Mouse (Mus musculus): ENCODE data around the gene Stab1.

The Stab1 gene

GRCm38 (mm10) chr14:31131272-31131821 is 37.1 kb downstream of the Stab1 start:
- no peak for DNase-seq (ENCODE audit: low read depth)

- DNase-seq (ENCODE audit: low read depth): peak; percentile 62
Measured at GRCm38 (mm10) chr14:31130236-31131220, 37.9 kb downstream of the Stab1 start, which contains the start of gene Nt5dc2. Gene Nt5dc2 (plus strand): TSS chr14:31131053.

DNA sequence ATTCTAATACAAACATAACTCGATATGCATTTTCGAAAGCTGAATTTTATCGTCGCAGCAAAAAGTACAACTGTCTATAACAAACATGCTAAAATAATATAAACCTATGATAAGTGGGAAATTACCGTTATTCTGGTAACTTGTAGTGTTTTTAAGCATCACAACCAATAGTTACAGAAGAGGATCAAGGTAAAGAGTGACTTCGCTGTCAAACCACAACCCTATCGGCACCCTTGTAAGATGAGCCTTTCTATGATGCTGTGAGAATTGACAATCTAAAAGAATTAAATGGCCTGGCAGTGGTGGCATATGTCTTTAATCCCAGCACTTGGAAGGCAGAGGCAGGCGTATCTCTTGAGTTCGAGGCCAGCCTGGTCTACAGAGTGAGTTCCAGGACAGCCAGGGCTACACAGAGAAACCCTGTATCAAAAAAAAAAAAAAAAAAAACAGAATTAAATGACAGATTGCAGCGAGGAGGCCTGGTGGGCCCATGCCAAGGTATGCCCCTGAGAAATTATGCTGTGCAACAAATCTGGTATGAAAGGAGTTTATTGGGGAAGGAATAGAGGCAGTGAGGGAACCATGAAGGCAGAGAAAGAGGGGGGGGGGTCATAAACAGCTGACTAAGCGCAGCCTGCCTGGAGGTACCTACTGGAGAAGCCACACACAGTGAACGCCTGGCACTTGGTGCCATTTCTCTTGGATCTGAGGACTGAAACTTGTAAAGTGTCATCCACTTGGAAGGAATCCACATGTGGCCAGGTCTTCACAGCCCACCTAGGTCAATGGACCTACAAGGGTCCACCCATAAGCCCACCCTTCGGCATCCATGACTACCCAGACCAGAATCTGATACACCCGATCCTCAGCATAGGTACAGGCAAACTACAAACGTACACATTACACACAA is 38.9 kb downstream of the Stab1 start:
- no peak for DNase-seq (ENCODE audit: low read depth)

GRCm38 (mm10) chr14:31128826-31129219 is 39.6 kb downstream of the Stab1 start, which contains the start of gene Smim4:
Gene Smim4 (minus strand): TSS chr14:31128956.
- peak; percentile 99 for DNase-seq (ENCODE audit: low read depth)

- no peak for DNase-seq (ENCODE audit: low read depth)
Measured at GRCm38 (mm10) chr14:31128101-31128825, 40.2 kb downstream of the Stab1 start.

DNA sequence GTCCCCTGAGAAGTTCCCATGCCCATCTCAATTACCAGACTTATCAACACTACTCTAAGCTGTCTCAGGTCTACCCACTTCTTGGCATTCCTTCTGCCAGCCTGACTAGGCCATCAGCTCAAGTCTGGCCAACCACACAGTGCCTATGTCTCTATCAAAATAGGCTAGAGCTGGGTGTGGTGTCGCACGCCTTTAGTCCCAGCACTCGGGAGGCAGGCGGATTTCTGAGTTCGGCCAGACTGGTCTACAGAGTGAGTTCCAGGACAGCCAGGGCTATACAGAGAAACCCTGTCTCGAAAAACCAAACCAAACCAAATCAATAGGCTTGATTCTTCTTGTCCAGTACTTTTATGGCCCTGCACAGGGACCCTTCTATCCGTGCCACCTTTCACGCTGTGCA is 41.6 kb downstream of the Stab1 start:
- DNase-seq (ENCODE audit: low read depth): no peak

GRCm38 (mm10) chr14:31125106-31126075 is 43.0 kb downstream of the Stab1 start:
- DNase-seq (ENCODE audit: low read depth): no peak

DNA sequence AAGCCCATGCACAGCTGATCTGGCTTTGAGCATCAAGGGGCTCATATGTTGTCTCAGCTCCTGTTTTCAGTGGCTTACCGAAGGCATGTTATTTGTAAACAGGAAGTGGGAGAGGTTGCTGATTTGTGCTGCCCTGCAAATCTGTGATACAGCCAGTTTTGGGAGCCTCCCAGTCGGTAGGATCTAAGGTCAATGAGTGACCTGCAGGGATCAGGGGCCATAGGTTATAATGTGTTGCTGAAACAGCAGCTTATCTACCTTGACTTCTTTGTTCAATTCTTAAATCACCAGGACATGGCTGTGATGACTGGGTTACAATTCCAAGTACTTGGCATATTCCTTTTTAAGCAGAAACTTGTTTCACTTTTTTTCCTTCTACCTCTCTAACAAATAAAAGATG is 52.9 kb downstream of the Stab1 start:
- DNase-seq (ENCODE audit: low read depth): no peak

- DNase-seq (ENCODE audit: low read depth): no peak
Measured at GRCm38 (mm10) chr14:31114011-31114410, 54.4 kb downstream of the Stab1 start.

DNA sequence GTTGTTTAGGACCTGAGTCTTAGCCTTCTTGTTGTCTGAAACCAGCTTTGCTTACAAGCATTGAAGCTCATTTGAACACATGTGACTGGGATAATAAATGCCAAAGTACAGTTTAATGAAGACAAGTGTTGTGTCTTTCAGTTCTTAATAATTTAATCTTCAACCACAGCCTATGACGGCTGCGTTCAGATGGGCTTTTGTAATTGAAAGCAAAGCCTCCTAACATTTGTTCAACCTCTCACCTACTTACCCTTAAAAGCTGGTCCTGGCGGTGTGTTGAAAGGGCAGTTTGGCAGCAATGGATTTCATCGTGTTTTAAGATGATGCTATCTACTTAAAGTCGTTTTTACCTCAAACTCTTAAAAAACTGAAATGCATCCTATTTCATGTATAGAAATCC is 56.3 kb downstream of the Stab1 start:
- DNase-seq (ENCODE audit: low read depth): no peak

DNA sequence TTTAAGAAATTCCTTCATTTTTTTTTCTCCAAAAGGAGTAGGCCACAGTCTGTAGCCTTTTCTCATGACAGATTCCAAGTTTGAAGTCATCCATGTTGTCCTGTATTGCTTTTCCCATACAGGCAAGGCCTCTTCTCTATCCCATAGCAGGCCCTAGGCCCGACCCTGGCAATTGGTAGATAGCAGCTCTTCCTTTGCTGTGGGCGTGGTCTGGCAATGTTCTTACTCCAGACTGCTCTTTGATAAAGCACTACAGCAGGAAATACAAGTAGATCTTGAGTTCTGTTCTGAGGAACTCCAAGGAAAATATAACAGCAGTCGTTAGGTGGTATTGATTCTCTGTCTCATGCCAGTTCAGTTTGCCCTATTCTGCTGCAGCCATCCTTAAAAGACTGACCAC is 57.8 kb downstream of the Stab1 start:
- DNase-seq (ENCODE audit: low read depth): peak; percentile 74

DNA sequence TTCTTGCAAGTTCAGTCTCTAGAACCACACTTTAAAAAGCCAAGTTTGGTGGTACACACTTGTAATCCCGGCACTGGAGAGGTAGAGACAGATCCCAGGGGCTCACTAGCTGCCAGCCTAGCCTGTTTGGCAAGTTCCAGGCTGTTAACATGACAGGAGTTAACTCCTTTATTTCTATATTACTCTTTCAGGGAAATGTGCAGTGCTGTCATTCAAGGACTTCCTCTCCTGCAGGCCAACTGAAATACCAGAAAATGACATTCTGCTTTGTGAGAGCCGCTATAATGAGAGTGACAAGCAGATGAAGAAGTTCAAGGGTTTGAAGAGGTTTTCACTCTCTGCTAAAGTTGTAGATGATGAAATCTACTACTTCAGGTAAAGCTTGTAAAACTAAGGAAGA is 63.3 kb downstream of the Stab1 start:
- no peak for DNase-seq (ENCODE audit: low read depth)

DNA sequence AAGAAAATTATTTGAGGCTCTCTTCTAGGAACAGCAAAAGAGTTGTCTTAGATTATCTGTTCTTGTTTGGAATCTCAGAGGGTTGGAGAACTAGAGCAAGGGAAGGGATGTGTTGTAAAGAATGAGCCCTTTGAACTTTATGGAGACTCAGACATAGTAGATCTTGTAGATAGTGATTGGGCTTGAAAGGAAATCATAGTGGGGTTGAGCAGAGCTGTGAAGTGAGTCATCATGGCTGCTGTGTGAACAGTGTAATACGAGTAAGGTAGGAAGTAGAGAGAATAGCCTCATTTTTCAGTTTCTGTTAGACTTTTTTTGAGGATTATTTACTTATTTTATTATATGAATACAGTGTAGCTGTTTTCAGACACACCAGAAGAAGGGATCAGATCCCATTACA is 78.5 kb downstream of the Stab1 start:
- DNase-seq (ENCODE audit: low read depth): no peak
